Mouse (Mus musculus) liver, embryonic 14.5 days (tissue): ENCODE results near the gene Rmdn2.

Experiments
- CTCF ChIP-seq: IDR thresholded peaks from 2 replicates; pipeline ENCODE4 v1.5.1; 2016; ENCODE audit warnings: antibody characterized with exemption, low read depth, control low read depth
- EP300 ChIP-seq: IDR thresholded peaks from 2 replicates; pipeline ENCODE4 v1.6.1; 2016; ENCODE audit warnings: antibody characterized with exemption, low read depth

GRCm38 (mm10) chr17:79728585-79729503, 117.2 kb downstream of the Rmdn2 start:
- TF ChIP-seq CTCF (no peak), EP300 (no peak)
